Mouse (Mus musculus) midbrain, embryonic 10.5 days (tissue): ENCODE results near the gene Spi1. TPM values are rescaled to one million over a fixed set of nuclear protein-coding genes. Genes with fewer than 3 reads are reported as not detected.

ENCODE experiments used
- DNase-seq: peaks from one replicate; pipeline ENCODE4 v3.0.0-alpha.2; 2017; ENCODE audit warnings: low spot score
- H3K27ac ChIP-seq: fragments of 300-500 bp; sonication (generic); replicated peaks from 2 replicates; pipeline ENCODE4 v1.5.1; 2016; ENCODE audit warnings: mild to moderate bottlenecking
- H3K27me3 ChIP-seq: fragments of 300-500 bp; sonication (generic); 2 replicates; pipeline ENCODE4 v1.6.1; 2016; ENCODE audit warnings: low read depth, mild to moderate bottlenecking; ENCODE audit not compliant: poor library complexity, severe bottlenecking
- H3K36me3 ChIP-seq: fragments of 300-500 bp; sonication (generic); 2 replicates; pipeline ENCODE4 v1.6.1; 2016; ENCODE audit warnings: mild to moderate bottlenecking, moderate library complexity
- H3K4me1 ChIP-seq: fragments of 300-500 bp; sonication (generic); 2 replicates; pipeline ENCODE4 v1.6.1; 2016
- H3K4me3 ChIP-seq: fragments of 300-500 bp; sonication (generic); 2 replicates; pipeline ENCODE4 v1.5.1; 2016; ENCODE audit warnings: mild to moderate bottlenecking, moderate library complexity
- H3K9me3 ChIP-seq: fragments of 300-500 bp; sonication (generic); replicated peaks from 2 replicates; pipeline ENCODE4 v1.6.1; 2016; ENCODE audit warnings: mild to moderate bottlenecking
- WGBS: fragments of 180-500 bp; shearing (Covaris S2); methylation state at CpG from one replicate; pipeline ENCODE4 v1.1.7; 2016; 5-methylcytosine and 5-hydroxymethylcytosine counted together
- polyA plus RNA-seq: library from polyadenylated mRNA; unstranded; fragments of >200 nt; fragmentation: Nextera tagmentation; extraction: Ambion mirVana; gene quantifications from 2 replicates; pipeline ENCODE4 v1.2.1, GENCODE M21; 2016

The Spi1 gene
- polyA plus RNA-seq, 1 experiment from 2014 or later = 3.6 TPM

DNA sequence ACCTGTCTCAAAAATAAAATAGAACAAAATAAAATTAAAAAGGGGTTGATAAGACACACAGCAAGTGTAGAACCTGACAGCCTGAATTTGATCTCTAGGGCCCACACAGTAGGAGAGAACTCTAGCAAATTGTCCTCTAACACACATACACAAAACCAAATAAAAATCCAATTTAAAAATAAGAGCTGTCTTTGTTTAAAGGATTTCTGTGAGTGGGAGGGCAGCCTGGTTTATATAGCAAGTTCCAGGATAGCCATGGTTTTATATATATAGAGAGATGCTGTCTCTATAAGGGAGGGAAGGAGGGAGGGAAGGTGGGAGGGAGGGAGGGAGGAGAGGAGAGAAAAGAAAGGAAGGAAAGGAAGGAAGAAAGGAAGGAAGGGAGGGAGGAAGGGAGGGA is 65.9 kb downstream of the Spi1 start:
- Histone ChIP-seq H3K27me3 (no peaks in the 10 kb centered on the region), H3K36me3 (peaks cover 70% of the 10 kb centered on the region), H3K9me3 (no peaks in the 10 kb centered on the region), H3K4me3 (no peak overlapping the region), H3K4me1 (no peaks in the 10 kb centered on the region), H3K27ac (no peak overlapping the region)
- no peak for DNase-seq

DNA sequence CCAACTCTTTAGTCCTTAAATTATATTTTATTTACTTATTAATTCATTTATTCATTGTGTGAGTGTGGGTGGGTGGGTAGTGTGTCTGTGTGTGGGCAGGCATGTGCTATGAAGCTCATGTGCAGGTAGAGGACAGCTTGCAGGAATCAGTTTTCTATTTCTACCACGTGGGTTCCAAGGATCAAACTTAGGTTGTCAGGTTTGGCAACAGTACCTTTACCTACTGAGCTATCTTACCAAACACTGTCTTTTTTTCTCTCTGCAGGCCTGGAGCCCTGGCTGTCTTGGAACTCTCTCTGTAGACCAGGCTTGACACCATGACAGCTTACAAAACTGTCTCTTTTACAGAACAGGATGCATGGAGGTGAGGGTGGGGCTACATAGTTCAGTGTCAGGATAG is 69.1 kb downstream of the Spi1 start:
- H3K27me3 ChIP-seq = no peaks in the 10 kb centered on the region
- DNase-seq = no peak
- H3K4me3 ChIP-seq = no peak overlapping the region
- no peak overlapping the region for H3K27ac ChIP-seq
- H3K36me3 ChIP-seq = peaks cover 74% of the 10 kb centered on the region
- no peaks in the 10 kb centered on the region for H3K4me1 ChIP-seq
- 72% methylated on average over 1 of the region's 1 CpGs for WGBS
- H3K9me3 ChIP-seq = no peaks in the 10 kb centered on the region

DNA sequence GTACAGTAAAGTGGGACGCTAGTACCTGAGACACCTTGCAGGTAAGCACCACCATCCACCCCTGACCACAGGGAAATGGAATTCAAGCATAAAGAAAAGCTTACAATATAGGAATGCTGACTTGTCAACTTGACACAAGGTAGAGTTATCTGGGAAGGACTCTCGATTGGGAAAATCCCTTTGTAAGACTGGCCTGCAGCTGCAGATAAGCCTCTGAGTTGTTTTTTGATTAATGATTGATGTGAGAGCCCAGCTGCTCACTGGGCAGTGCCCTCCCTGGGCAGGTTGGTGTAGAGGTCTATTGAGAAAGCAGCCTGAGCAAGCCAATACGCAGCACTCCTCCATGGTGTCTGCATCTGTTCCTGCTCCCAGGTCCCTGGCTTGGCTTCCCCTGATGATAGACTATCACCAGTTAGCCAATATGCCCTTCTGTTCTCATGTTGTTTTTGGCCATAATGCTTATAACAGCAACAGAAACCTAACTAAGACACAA is 70.7 kb downstream of the Spi1 start:
- Histone ChIP-seq H3K4me3 (no peak overlapping the region), H3K4me1 (peaks cover 6% of the 10 kb centered on the region; the same call in 1 of the 2 replicates), H3K36me3 (peaks cover 79% of the 10 kb centered on the region), H3K9me3 (no peaks in the 10 kb centered on the region), H3K27ac (no peak overlapping the region), H3K27me3 (no peaks in the 10 kb centered on the region)
- DNase-seq = no peak
- WGBS = 89% methylated on average over 3 of the region's 3 CpGs

DNA sequence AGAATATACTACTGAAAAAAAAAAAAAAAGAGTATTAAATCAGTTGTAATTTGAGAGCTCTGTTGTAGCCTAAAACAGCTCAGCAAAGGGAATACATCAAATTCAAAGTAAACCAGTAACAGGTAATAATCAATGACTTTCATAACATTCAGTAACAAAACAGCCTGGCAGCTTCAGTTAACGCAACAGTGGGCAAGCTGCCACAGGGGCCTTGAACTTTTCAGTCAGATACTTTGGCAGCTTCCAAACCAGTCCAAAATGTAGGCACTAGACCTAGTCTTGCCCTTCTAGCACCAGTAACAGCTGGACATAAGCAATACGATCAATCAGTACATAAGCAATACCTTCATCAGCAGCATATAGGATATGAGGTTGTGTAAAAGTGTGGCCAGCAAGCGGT is 71.9 kb downstream of the Spi1 start:
- Histone ChIP-seq H3K36me3 (peaks cover 82% of the 10 kb centered on the region), H3K4me1 (peaks cover 6% of the 10 kb centered on the region; the same call in 1 of the 2 replicates), H3K27ac (no peak overlapping the region), H3K4me3 (no peak overlapping the region), H3K9me3 (no peaks in the 10 kb centered on the region), H3K27me3 (no peaks in the 10 kb centered on the region)
- no peak for DNase-seq
- 95% methylated on average over 3 of the region's 3 CpGs for WGBS

DNA sequence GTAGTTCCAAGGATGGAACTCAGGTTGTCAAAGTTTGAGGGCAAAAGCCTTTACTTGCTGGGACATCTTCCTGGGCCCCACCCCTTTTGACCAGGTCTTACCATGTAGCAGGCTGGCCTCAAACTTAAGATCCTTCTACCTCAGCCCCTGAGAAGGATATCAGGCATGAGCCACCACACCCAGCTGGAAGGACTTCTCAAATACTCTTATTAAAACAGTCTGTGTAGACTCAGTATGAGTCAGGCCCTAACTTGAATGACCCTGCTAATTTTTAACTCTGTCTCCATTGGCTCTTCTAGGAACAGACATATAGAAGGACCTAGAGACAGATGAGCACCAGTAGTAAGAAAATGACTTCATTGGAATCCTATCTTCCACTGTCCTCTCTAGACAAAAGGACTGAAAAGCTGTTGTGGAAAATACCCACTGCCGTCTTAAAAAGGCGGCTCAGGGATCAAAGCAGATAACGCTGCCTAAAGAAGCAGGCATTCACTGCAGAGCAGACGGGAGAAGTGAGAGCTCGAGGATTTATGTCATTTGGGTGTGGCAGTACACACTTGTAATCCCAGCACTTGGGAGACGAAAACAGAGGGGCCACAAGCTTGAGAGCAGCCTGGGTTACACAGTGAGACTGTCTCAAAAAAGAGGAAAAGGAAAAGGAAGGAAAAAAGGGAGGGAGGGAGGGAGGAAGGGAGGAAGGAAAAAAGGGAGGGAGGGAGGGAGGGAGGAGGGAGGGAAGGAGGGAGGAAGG is 75.0 kb downstream of the Spi1 start:
- Histone ChIP-seq H3K27ac (no peak overlapping the region), H3K4me1 (peaks cover 6% of the 10 kb centered on the region; the same call in 1 of the 2 replicates), H3K4me3 (no peak overlapping the region), H3K27me3 (no peaks in the 10 kb centered on the region), H3K9me3 (no peaks in the 10 kb centered on the region), H3K36me3 (peaks cover 91% of the 10 kb centered on the region)
- WGBS = 27% methylated on average over 6 of the region's 6 CpGs
- DNase-seq = no peak

DNA sequence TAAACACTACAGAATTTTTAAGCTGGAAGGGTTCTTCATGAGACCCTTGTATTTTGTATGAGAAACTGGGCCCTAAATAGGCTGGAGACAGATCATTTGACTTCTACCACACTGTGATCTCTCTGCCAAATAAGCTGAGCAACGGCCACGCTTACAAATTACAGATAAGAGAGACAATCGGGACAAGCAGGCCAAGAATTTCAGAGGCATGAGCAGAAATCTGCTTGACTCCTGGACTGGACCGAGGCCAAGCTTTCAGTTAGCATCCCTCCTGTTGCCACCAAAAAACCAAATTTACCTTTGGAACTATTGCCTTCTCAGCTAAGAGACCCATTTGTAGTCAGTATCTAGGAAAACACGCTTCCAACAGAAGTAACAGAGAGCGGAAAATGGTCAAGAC is 78.4 kb downstream of the Spi1 start:
- 95% methylated on average over 6 of the region's 6 CpGs for WGBS
- DNase-seq = no peak
- H3K4me1 ChIP-seq = peaks cover 6% of the 10 kb centered on the region; the same call in 1 of the 2 replicates
- no peak overlapping the region for H3K27ac ChIP-seq
- H3K9me3 ChIP-seq = no peaks in the 10 kb centered on the region
- H3K27me3 ChIP-seq = no peaks in the 10 kb centered on the region
- H3K4me3 ChIP-seq = no peak overlapping the region
- H3K36me3 ChIP-seq = peaks cover 92% of the 10 kb centered on the region

DNA sequence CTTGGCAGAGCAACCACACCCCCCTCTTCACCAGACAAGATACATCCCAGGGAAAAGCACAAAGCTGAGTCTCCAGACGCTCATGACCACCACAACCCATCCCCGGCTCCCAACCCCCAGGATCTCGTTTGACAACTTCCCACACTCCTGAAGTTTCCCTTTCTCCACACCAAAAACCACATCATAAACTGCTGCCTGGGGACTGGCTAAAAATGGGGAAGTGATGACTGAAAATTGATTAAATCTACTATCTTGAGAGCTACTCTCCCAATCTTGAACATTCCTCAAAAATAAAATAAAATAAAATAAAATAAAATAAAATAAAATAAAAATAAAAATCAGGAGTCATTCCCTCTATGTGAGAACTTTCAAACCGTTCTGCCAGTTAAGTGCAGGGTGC is 80.8 kb downstream of the Spi1 start:
- 90% methylated on average over 4 of the region's 4 CpGs for WGBS
- Histone ChIP-seq H3K4me1 (no peaks in the 10 kb centered on the region), H3K9me3 (no peaks in the 10 kb centered on the region), H3K27ac (no peak overlapping the region), H3K27me3 (no peaks in the 10 kb centered on the region), H3K4me3 (no peak overlapping the region), H3K36me3 (peaks cover 91% of the 10 kb centered on the region)
- DNase-seq = no peak

DNA sequence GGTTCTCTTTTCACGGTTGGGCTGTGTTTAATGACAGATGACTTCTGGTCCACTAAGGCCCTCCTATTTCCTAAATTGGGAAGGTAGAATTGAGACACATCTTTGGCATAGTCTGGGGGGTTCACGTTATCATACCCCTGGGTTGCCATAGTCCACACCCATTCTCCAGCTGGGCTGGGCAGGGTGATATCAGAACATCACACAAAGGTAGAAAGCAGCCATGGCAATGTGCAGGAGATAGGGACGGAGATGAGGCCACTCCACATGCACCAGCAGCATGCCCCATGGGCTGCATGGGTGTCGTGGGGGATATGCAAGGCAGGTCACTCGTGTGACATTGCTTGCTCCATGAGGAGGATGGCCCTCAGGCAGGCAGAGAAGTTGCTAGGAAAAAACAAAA is 81.3 kb downstream of the Spi1 start:
- Histone ChIP-seq H3K4me3 (no peak overlapping the region), H3K27me3 (no peaks in the 10 kb centered on the region), H3K36me3 (peaks cover 87% of the 10 kb centered on the region), H3K27ac (no peak overlapping the region), H3K4me1 (no peaks in the 10 kb centered on the region), H3K9me3 (no peaks in the 10 kb centered on the region)
- 91% methylated on average over 5 of the region's 5 CpGs for WGBS
- no peak for DNase-seq

DNA sequence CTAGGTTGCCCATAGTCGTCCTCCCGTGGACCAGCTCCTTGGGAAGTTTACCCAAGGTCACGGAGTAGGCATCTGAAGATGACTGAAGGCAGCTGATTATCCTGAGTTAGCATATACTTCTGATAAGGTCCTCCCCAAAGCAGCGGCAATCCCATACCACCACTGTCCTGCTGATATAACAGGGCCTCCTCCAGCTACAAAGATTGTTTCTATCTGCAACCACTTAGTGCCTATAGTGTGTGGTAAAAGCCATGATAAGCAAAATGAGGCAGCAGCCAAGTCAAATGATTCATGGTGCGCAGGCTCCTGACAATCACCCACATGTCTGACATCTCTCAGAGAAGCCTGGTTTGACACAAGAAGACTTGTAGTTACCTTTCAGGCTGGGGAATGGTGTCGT is 82.8 kb downstream of the Spi1 start:
- Histone ChIP-seq H3K27ac (no peak overlapping the region), H3K27me3 (no peaks in the 10 kb centered on the region), H3K9me3 (no peaks in the 10 kb centered on the region), H3K4me1 (no peaks in the 10 kb centered on the region), H3K36me3 (peaks cover 88% of the 10 kb centered on the region), H3K4me3 (no peak overlapping the region)
- 94% methylated on average over 6 of the region's 6 CpGs for WGBS
- DNase-seq = no peak

Other genes starting within 250 kb of the Spi1 start
- 251 and 254 TPM in 2 replicates for gene Mtch2, start 235.2 kb upstream of the Spi1 start, polyA plus RNA-seq
- gene C1qtnf4, start 196.5 kb upstream of the Spi1 start, polyA plus RNA-seq = 2.3 and 3.8 TPM in 2 replicates
- 57.8 and 58.6 TPM in 2 replicates for gene Kbtbd4, start 177.7 kb upstream of the Spi1 start, polyA plus RNA-seq
- gene Ndufs3, start 177.6 kb upstream of the Spi1 start, polyA plus RNA-seq = 194 and 199 TPM in 2 replicates
- 148 and 158 TPM in 2 replicates for gene Celf1, start 142.0 kb upstream of the Spi1 start, polyA plus RNA-seq
- 1.7 and 2.0 TPM in 2 replicates for gene Rapsn, start 46.8 kb upstream of the Spi1 start, polyA plus RNA-seq
- gene Psmc3, start 28.4 kb upstream of the Spi1 start, polyA plus RNA-seq = 363 TPM in 2 replicates
- 20.5 and 26.3 TPM in 2 replicates for gene Slc39a13, start 12.0 kb upstream of the Spi1 start, polyA plus RNA-seq
- gene Mybpc3, start 35.8 kb downstream of the Spi1 start, polyA plus RNA-seq = 0.02 TPM in 1 of 2 replicates, not detected in the other
- 16.9 and 21.2 TPM in 2 replicates for gene Madd, start 101.4 kb downstream of the Spi1 start, polyA plus RNA-seq
- 2.3 and 3.1 TPM in 2 replicates for gene Nr1h3, start 120.4 kb downstream of the Spi1 start, polyA plus RNA-seq
- 28.3 and 35.3 TPM in 2 replicates for gene Acp2, start 120.5 kb downstream of the Spi1 start, polyA plus RNA-seq
- gene Ddb2, start 154.6 kb downstream of the Spi1 start, polyA plus RNA-seq = 7.9 and 9.4 TPM in 2 replicates
- gene Pacsin3, start 173.6 kb downstream of the Spi1 start, polyA plus RNA-seq = 38.9 and 40.5 TPM in 2 replicates
- 99.0 and 104 TPM in 2 replicates for gene Arfgap2, start 182.6 kb downstream of the Spi1 start, polyA plus RNA-seq